Mouse (Mus musculus) heart, embryonic 16.5 days (tissue): Measurements from ENCODE around the gene Oxsm. TPM values are rescaled to one million over a fixed set of nuclear protein-coding genes. Genes with fewer than 3 reads are reported as not detected.

Source experiments
- ATAC-seq: fragments of 200-750 bp; cut with Nextera tagmentation; replicated peaks from 2 replicates; pipeline ENCODE4 v1.8.0; 2017; ENCODE audit warnings: moderate number of reproducible peaks; ENCODE audit not compliant: insufficient read depth, low FRiP score; ENCODE audit errors: extremely low read depth
- H3K27ac ChIP-seq: fragments of 300-500 bp; sonication (generic); 2 replicates; pipeline ENCODE4 v1.5.1; 2014; ENCODE audit warnings: mild to moderate bottlenecking, low read length, control low read depth, moderate library complexity
- H3K27me3 ChIP-seq: fragments of 300-500 bp; sonication (generic); 2 replicates; pipeline ENCODE4 v1.6.1; 2014; ENCODE audit warnings: low read length, mixed read lengths; ENCODE audit not compliant: control insufficient read depth, insufficient read depth
- H3K36me3 ChIP-seq: fragments of 300-500 bp; sonication (generic); 2 replicates; pipeline ENCODE4 v1.6.1; 2014; ENCODE audit not compliant: control insufficient read depth, insufficient read depth
- H3K4me1 ChIP-seq: fragments of 300-500 bp; sonication (generic); 2 replicates; pipeline ENCODE4 v1.6.1; 2014; ENCODE audit warnings: low read length, mixed read lengths; ENCODE audit not compliant: control insufficient read depth, insufficient read depth
- H3K4me2 ChIP-seq: fragments of 300-500 bp; sonication (generic); 2 replicates; pipeline ENCODE4 v1.6.1; 2014; ENCODE audit warnings: low read depth, mild to moderate bottlenecking, control low read depth, low read length
- H3K4me3 ChIP-seq: fragments of 300-500 bp; sonication (generic); 2 replicates; pipeline ENCODE4 v1.5.1; 2014; ENCODE audit warnings: mild to moderate bottlenecking, control low read depth, low read length
- H3K9ac ChIP-seq: fragments of 300-500 bp; sonication (generic); 2 replicates; pipeline ENCODE4 v1.6.1; 2014; ENCODE audit warnings: low read length, control low read depth
- H3K9me3 ChIP-seq: fragments of 300-500 bp; sonication (generic); replicated peaks from 2 replicates; pipeline ENCODE4 v1.6.1; 2016; ENCODE audit warnings: low read length; ENCODE audit not compliant: control insufficient read depth
- WGBS: fragments of 180-500 bp; shearing (Covaris S2); extraction: QIAGEN DNeasy Blood & Tissue Kit; methylation state at CpG from one replicate; pipeline ENCODE4 v1.1.7; 2014; 5-methylcytosine and 5-hydroxymethylcytosine counted together
- polyA plus RNA-seq: library from polyadenylated mRNA; unstranded; fragments of >200 nt; fragmentation: Nextera tagmentation; extraction: Ambion mirVana; gene quantifications from 2 replicates; pipeline ENCODE4 v1.2.1, GENCODE M21; 2015

Gene Oxsm
- 4.0 and 4.7 TPM in 2 replicates for polyA plus RNA-seq

GRCm38 (mm10) chr14:16249171-16249874 lies at the start of gene Oxsm, which contains the start of gene Ngly1:
Oxsm (minus strand) TSS chr14:16249808.
Ngly1 (plus strand) TSS chr14:16249280.
- H3K9ac ChIP-seq, result peak within 1 kb of the TSS; percentile 99
- H3K9me3 ChIP-seq, result no peaks in the 10 kb centered on the region
- H3K27ac ChIP-seq, result peak within 1 kb of the TSS; percentile 94
- H3K4me2 ChIP-seq, result peak within 1 kb of the TSS; percentile 91
- 0 out of 2 replicates have a peak, but pooled peaks cover under 1% of the 10 kb centered on the region for H3K36me3 ChIP-seq
- under 1% methylated on average over 61 of the region's 65 CpGs for WGBS
- H3K4me3 ChIP-seq, result peak within 1 kb of the TSS; percentile 81
- no peaks in the 10 kb centered on the region for H3K27me3 ChIP-seq
- H3K4me1 ChIP-seq, result peaks cover 13% of the 10 kb centered on the region
- peak; percentile 99 for ATAC-seq

- 70% methylated on average over 2 of the region's 2 CpGs for WGBS
- no peak for ATAC-seq
- no peak overlapping the region for H3K4me3 ChIP-seq
These were observed 47.3 kb upstream of the Oxsm start for GRCm38 (mm10) chr14:16296816-16297468.

GRCm38 (mm10) chr14:16293921-16294320 lies 44.3 kb upstream of the Oxsm start:
- no peak for ATAC-seq
- Histone ChIP-seq H3K4me3 (no peak overlapping the region), H3K4me1 (no peaks in the 10 kb centered on the region), H3K27me3 (no peaks in the 10 kb centered on the region), H3K27ac (no peak overlapping the region), H3K4me2 (no peak overlapping the region), H3K9ac (no peak overlapping the region), H3K36me3 (peaks cover 18% of the 10 kb centered on the region), H3K9me3 (no peaks in the 10 kb centered on the region)
- 83% methylated on average over 1 of the region's 1 CpGs for WGBS

More at GRCm38 (mm10) chr14:16296816-16297468, 47.3 kb upstream of the Oxsm start:
- Histone ChIP-seq H3K9ac (no peak overlapping the region), H3K9me3 (no peaks in the 10 kb centered on the region), H3K27me3 (no peaks in the 10 kb centered on the region), H3K36me3 (peaks cover 19% of the 10 kb centered on the region), H3K4me2 (no peak overlapping the region), H3K27ac (no peak overlapping the region), H3K4me1 (no peaks in the 10 kb centered on the region)

GRCm38 (mm10) chr14:16293015-16293414 lies 43.4 kb upstream of the Oxsm start:
- Histone ChIP-seq H3K9ac (no peak overlapping the region), H3K4me1 (no peaks in the 10 kb centered on the region), H3K4me3 (no peak overlapping the region), H3K36me3 (peaks cover 18% of the 10 kb centered on the region), H3K27ac (no peak overlapping the region), H3K9me3 (no peaks in the 10 kb centered on the region), H3K27me3 (no peaks in the 10 kb centered on the region), H3K4me2 (no peak overlapping the region)
- no peak for ATAC-seq

- Histone ChIP-seq H3K9ac (no peak overlapping the region), H3K4me2 (no peak overlapping the region)
- WGBS, result 59% methylated on average over 1 of the region's 1 CpGs
These were observed 42.8 kb upstream of the Oxsm start for GRCm38 (mm10) chr14:16292371-16292770.

GRCm38 (mm10) chr14:16283966-16284365 lies 34.4 kb upstream of the Oxsm start:
- H3K4me1 ChIP-seq, result no peaks in the 10 kb centered on the region
- no peaks in the 10 kb centered on the region for H3K9me3 ChIP-seq
- H3K36me3 ChIP-seq, result 0 out of 2 replicates have a peak, but pooled peaks cover 7% of the 10 kb centered on the region
- ATAC-seq, result no peak
- H3K4me3 ChIP-seq, result no peak overlapping the region
- WGBS, result 83% methylated on average over 4 of the region's 4 CpGs
- H3K27me3 ChIP-seq, result no peaks in the 10 kb centered on the region
- no peak overlapping the region for H3K4me2 ChIP-seq
- no peak overlapping the region for H3K9ac ChIP-seq
- H3K27ac ChIP-seq, result no peak overlapping the region

More at GRCm38 (mm10) chr14:16292371-16292770, 42.8 kb upstream of the Oxsm start:
- Histone ChIP-seq H3K9me3 (no peaks in the 10 kb centered on the region), H3K4me3 (no peak overlapping the region), H3K36me3 (peaks cover 18% of the 10 kb centered on the region), H3K27ac (no peak overlapping the region), H3K4me1 (no peaks in the 10 kb centered on the region), H3K27me3 (no peaks in the 10 kb centered on the region)
- ATAC-seq, result no peak

GRCm38 (mm10) chr14:16279196-16279595 lies 29.6 kb upstream of the Oxsm start:
- Histone ChIP-seq H3K36me3 (0 out of 2 replicates have a peak, but pooled peaks cover 7% of the 10 kb centered on the region), H3K4me2 (no peak overlapping the region), H3K27ac (no peak overlapping the region), H3K27me3 (no peaks in the 10 kb centered on the region), H3K4me1 (no peaks in the 10 kb centered on the region), H3K9ac (no peak overlapping the region), H3K9me3 (no peaks in the 10 kb centered on the region), H3K4me3 (no peak overlapping the region)
- no peak for ATAC-seq
- WGBS, result 72% methylated on average over 4 of the region's 4 CpGs

- no peak for ATAC-seq
- no peaks in the 10 kb centered on the region for H3K27me3 ChIP-seq
- H3K4me1 ChIP-seq, result no peaks in the 10 kb centered on the region
- H3K36me3 ChIP-seq, result peaks cover 3% of the 10 kb centered on the region
- no peak overlapping the region for H3K27ac ChIP-seq
- H3K9me3 ChIP-seq, result no peaks in the 10 kb centered on the region
- H3K9ac ChIP-seq, result no peak overlapping the region
- H3K4me2 ChIP-seq, result no peak overlapping the region
- 71% methylated on average over 3 of the region's 3 CpGs for WGBS
- no peak overlapping the region for H3K4me3 ChIP-seq
These were observed 24.1 kb upstream of the Oxsm start for GRCm38 (mm10) chr14:16273677-16274076.

- ATAC-seq, result no peak
- Histone ChIP-seq H3K4me3 (no peak overlapping the region), H3K9ac (no peak overlapping the region), H3K4me1 (no peaks in the 10 kb centered on the region), H3K9me3 (no peaks in the 10 kb centered on the region), H3K36me3 (peaks cover 3% of the 10 kb centered on the region), H3K27me3 (no peaks in the 10 kb centered on the region), H3K4me2 (no peak overlapping the region), H3K27ac (no peak overlapping the region)
- 91% methylated on average over 2 of the region's 2 CpGs for WGBS
These were observed 20.2 kb upstream of the Oxsm start for GRCm38 (mm10) chr14:16269776-16270175.
